Mouse (Mus musculus): Measurements from ENCODE around the gene Specc1. TPM values are rescaled to one million over a fixed set of nuclear protein-coding genes. Genes with fewer than 3 reads are reported as not detected.
A peak's percentile ranks its signal among the peaks of the same experiment; 100 is the strongest.

Gene Specc1
- polyA plus RNA-seq, 1 experiment: 27.7 TPM

- Histone ChIP-seq H3K4me3 (no peak overlapping the region), H3ac (ENCODE audit: control insufficient read depth, insufficient read length) (no peak overlapping the region), H3K27me3 (ENCODE audit: control insufficient read depth, insufficient read depth, insufficient read length) (no peaks in the 10 kb centered on the region), H3K4me2 (ENCODE audit: low read depth) (no peak overlapping the region), H3K79me2 (ENCODE audit: control insufficient read depth, insufficient read depth) (peaks cover 3% of the 10 kb centered on the region), H3K36me3 (ENCODE audit: control insufficient read depth, insufficient read depth) (no peaks in the 10 kb centered on the region)
- TF ChIP-seq USF1 (IDR thresholded peaks at IDR 0.05; ENCODE audit: low read depth) (no peak), SRF (IDR thresholded peaks at IDR 0.05; ENCODE audit: control insufficient read depth, insufficient read length, low read depth) (no peak), MYOD1 (IDR thresholded peaks at IDR 0.05; ENCODE audit: control insufficient read depth in 1 of 3, insufficient read length in 2 of 3, low read depth in 2 of 3) (peak in 2 of 3 experiments; percentile 77 to 88), MYOG (IDR thresholded peaks at IDR 0.05; ENCODE audit: control insufficient read depth in 1 of 3, insufficient read depth in 1 of 3, insufficient read length in 2 of 3, low read depth in 2 of 3) (peak; percentile 51 to 94 (median 89)), TCF3 (IDR thresholded peaks at IDR 0.05; ENCODE audit: insufficient read length, low read depth) (peak; percentile 19), REST (IDR thresholded peaks at IDR 0.05; ENCODE audit: insufficient read depth, insufficient read length) (no peak)
These were observed 309.1 kb downstream of the Specc1 start for GRCm38 (mm10) chr11:62265642-62266041.

DNA sequence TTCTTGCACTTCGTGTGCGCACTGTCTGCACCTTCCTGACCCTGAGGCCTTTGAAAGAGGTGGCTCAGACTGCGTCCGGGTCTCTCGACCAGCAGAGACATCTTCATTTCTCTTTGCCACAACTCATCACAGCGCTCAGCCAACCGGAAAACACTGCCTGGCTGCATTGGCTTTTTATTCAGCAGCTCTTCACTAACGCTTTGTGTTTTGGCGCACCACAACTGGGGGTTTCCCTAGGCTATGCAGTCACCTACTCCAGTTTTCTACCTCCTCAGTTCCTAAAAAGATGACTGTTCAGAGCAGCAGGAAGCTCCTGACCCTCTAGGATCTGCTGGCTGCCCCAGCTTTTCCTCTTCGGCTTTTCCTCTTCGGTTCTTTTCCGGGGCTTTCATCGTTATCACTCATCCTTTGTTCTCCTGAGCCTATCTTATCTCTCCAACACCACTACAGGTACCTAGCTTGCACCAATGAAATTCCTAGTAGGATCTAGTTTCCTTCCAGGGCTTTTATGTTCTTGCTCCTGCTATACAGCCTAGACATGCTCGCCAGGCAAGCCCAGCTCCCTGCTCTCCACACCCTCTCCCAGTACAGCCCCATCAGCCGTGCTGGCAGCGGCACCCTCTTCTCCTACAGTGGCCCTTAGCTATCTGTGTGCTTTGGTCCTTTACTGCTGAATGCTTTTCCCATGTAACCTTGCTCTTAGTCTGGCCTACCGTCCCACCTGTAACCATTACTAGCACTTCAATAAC lies 310.1 kb downstream of the Specc1 start:
- Histone ChIP-seq H3K4me2 (ENCODE audit: low read depth) (no peak overlapping the region), H3K4me3 (no peak overlapping the region)

DNA sequence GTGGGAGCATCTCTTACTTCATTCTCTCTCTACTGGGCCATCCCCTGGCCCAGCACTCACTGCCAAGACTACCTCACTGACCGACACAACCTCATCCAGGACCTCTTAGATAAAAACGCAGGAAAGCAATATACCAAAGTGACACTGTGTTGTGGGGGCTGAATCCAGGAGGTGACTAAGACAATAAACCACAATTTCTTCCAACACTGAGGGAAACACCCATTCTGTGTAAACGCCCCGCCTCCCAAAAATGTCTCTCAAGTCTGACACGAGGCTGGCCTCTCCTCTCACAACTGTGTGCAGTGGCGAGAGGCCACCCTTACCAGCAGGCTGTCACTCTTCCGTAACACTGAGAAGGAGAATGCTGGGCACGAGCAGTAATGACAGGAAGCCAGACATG lies 311.8 kb downstream of the Specc1 start:
- H3ac ChIP-seq (ENCODE audit: control insufficient read depth, insufficient read length): no peak overlapping the region
- TF ChIP-seq E2F4 (IDR thresholded peaks at IDR 0.05; ENCODE audit: insufficient read depth) (no peak), SRF (IDR thresholded peaks at IDR 0.05; ENCODE audit: control insufficient read depth, insufficient read length, low read depth) (no peak), MAX (IDR thresholded peaks at IDR 0.05; ENCODE audit: low read depth) (no peak), TCF3 (IDR thresholded peaks at IDR 0.05; ENCODE audit: insufficient read length, low read depth) (no peak), MYOD1 (IDR thresholded peaks at IDR 0.05; ENCODE audit: control insufficient read depth in 1 of 3, insufficient read length in 2 of 3, low read depth in 2 of 3) (no peak), POLR2AphosphoS2 (IDR thresholded peaks at IDR 0.05; ENCODE audit: insufficient read length, low read depth) (no peak), MYOG (IDR thresholded peaks at IDR 0.05; ENCODE audit: control insufficient read depth in 1 of 3, insufficient read depth in 1 of 3, insufficient read length in 2 of 3, low read depth in 2 of 3) (no peak), TCF12 (IDR thresholded peaks at IDR 0.05; ENCODE audit: insufficient read depth, poor library complexity, severe bottlenecking) (no peak), CEBPB (IDR thresholded peaks at IDR 0.05; ENCODE audit: insufficient read depth, poor library complexity, severe bottlenecking) (no peak), USF1 (IDR thresholded peaks at IDR 0.05; ENCODE audit: low read depth) (no peak), POLR2A (IDR thresholded peaks at IDR 0.05; ENCODE audit: insufficient read length, low read depth) (no peak), REST (IDR thresholded peaks at IDR 0.05; ENCODE audit: insufficient read depth, insufficient read length) (no peak)
- H3K36me3 ChIP-seq (ENCODE audit: control insufficient read depth, insufficient read depth): no peaks in the 10 kb centered on the region

More for the DNA sequence above, 310.1 kb downstream of the Specc1 start:
- H3K27me3 ChIP-seq (ENCODE audit: control insufficient read depth, insufficient read depth, insufficient read length): no peaks in the 10 kb centered on the region
- no peaks in the 10 kb centered on the region for H3K36me3 ChIP-seq (ENCODE audit: control insufficient read depth, insufficient read depth)
- TF ChIP-seq CEBPB (IDR thresholded peaks at IDR 0.05; ENCODE audit: insufficient read depth, poor library complexity, severe bottlenecking): no peak
- no peak for TF ChIP-seq TCF3 (IDR thresholded peaks at IDR 0.05; ENCODE audit: insufficient read length, low read depth)
- no peak for TF ChIP-seq USF1 (IDR thresholded peaks at IDR 0.05; ENCODE audit: low read depth)
- no peak for TF ChIP-seq MYOD1 (IDR thresholded peaks at IDR 0.05; ENCODE audit: control insufficient read depth in 1 of 3, insufficient read length in 2 of 3, low read depth in 2 of 3)
- no peak for TF ChIP-seq REST (IDR thresholded peaks at IDR 0.05; ENCODE audit: insufficient read depth, insufficient read length)
- TF ChIP-seq SRF (IDR thresholded peaks at IDR 0.05; ENCODE audit: control insufficient read depth, insufficient read length, low read depth): no peak
- TF ChIP-seq MAX (IDR thresholded peaks at IDR 0.05; ENCODE audit: low read depth): no peak
- no peak for TF ChIP-seq POLR2A (IDR thresholded peaks at IDR 0.05; ENCODE audit: insufficient read length, low read depth)
- no peak for TF ChIP-seq POLR2AphosphoS2 (IDR thresholded peaks at IDR 0.05; ENCODE audit: insufficient read length, low read depth)
- TF ChIP-seq E2F4 (IDR thresholded peaks at IDR 0.05; ENCODE audit: insufficient read depth): no peak
- TF ChIP-seq MYOG (IDR thresholded peaks at IDR 0.05; ENCODE audit: control insufficient read depth in 1 of 3, insufficient read depth in 1 of 3, insufficient read length in 2 of 3, low read depth in 2 of 3): no peak
- no peak for TF ChIP-seq TCF12 (IDR thresholded peaks at IDR 0.05; ENCODE audit: insufficient read depth, poor library complexity, severe bottlenecking)
- no peaks in the 10 kb centered on the region for H3K79me2 ChIP-seq (ENCODE audit: control insufficient read depth, insufficient read depth)
- no peak overlapping the region for H3ac ChIP-seq (ENCODE audit: control insufficient read depth, insufficient read length)

GRCm38 (mm10) chr11:62269097-62269496 lies 312.5 kb downstream of the Specc1 start:
- Histone ChIP-seq H3K4me3 (no peak overlapping the region), H3K36me3 (ENCODE audit: control insufficient read depth, insufficient read depth) (no peaks in the 10 kb centered on the region), H3K4me2 (ENCODE audit: low read depth) (peak overlapping the region; percentile 4), H3K79me2 (ENCODE audit: control insufficient read depth, insufficient read depth) (no peaks in the 10 kb centered on the region), H3ac (ENCODE audit: control insufficient read depth, insufficient read length) (no peak overlapping the region), H3K27me3 (ENCODE audit: control insufficient read depth, insufficient read depth, insufficient read length) (no peaks in the 10 kb centered on the region)
- peak in 2 of 3 experiments; percentile 48 to 69 for TF ChIP-seq MYOD1 (IDR thresholded peaks at IDR 0.05; ENCODE audit: control insufficient read depth in 1 of 3, insufficient read length in 2 of 3, low read depth in 2 of 3)
- TF ChIP-seq POLR2A (IDR thresholded peaks at IDR 0.05; ENCODE audit: insufficient read length, low read depth): no peak

More for the DNA sequence above, 311.8 kb downstream of the Specc1 start:
- H3K4me2 ChIP-seq (ENCODE audit: low read depth): no peak overlapping the region
- H3K79me2 ChIP-seq (ENCODE audit: control insufficient read depth, insufficient read depth): no peaks in the 10 kb centered on the region
- no peak overlapping the region for H3K4me3 ChIP-seq
- H3K27me3 ChIP-seq (ENCODE audit: control insufficient read depth, insufficient read depth, insufficient read length): no peaks in the 10 kb centered on the region

GRCm38 (mm10) chr11:62270851-62271250 lies 314.3 kb downstream of the Specc1 start:
- Histone ChIP-seq H3ac (ENCODE audit: control insufficient read depth, insufficient read length) (no peak overlapping the region), H3K27me3 (ENCODE audit: control insufficient read depth, insufficient read depth, insufficient read length) (no peaks in the 10 kb centered on the region), H3K79me2 (ENCODE audit: control insufficient read depth, insufficient read depth) (no peaks in the 10 kb centered on the region), H3K4me3 (no peak overlapping the region), H3K4me2 (ENCODE audit: low read depth) (no peak overlapping the region), H3K36me3 (ENCODE audit: control insufficient read depth, insufficient read depth) (no peaks in the 10 kb centered on the region)
- TF ChIP-seq USF1 (IDR thresholded peaks at IDR 0.05; ENCODE audit: low read depth) (no peak), POLR2AphosphoS2 (IDR thresholded peaks at IDR 0.05; ENCODE audit: insufficient read length, low read depth) (no peak), MAX (IDR thresholded peaks at IDR 0.05; ENCODE audit: low read depth) (no peak), SRF (IDR thresholded peaks at IDR 0.05; ENCODE audit: control insufficient read depth, insufficient read length, low read depth) (no peak), E2F4 (IDR thresholded peaks at IDR 0.05; ENCODE audit: insufficient read depth) (no peak), MYOG (IDR thresholded peaks at IDR 0.05; ENCODE audit: control insufficient read depth in 1 of 3, insufficient read depth in 1 of 3, insufficient read length in 2 of 3, low read depth in 2 of 3) (no peak), REST (IDR thresholded peaks at IDR 0.05; ENCODE audit: insufficient read depth, insufficient read length) (no peak), CEBPB (IDR thresholded peaks at IDR 0.05; ENCODE audit: insufficient read depth, poor library complexity, severe bottlenecking) (no peak), POLR2A (IDR thresholded peaks at IDR 0.05; ENCODE audit: insufficient read length, low read depth) (no peak), TCF3 (IDR thresholded peaks at IDR 0.05; ENCODE audit: insufficient read length, low read depth) (no peak), MYOD1 (IDR thresholded peaks at IDR 0.05; ENCODE audit: control insufficient read depth in 1 of 3, insufficient read length in 2 of 3, low read depth in 2 of 3) (no peak), TCF12 (IDR thresholded peaks at IDR 0.05; ENCODE audit: insufficient read depth, poor library complexity, severe bottlenecking) (no peak)

All from myocyte (in vitro differentiated cells).